Comparison of ENCODE assay signal across 16 mouse cellular contexts in the genomic region with DNA sequence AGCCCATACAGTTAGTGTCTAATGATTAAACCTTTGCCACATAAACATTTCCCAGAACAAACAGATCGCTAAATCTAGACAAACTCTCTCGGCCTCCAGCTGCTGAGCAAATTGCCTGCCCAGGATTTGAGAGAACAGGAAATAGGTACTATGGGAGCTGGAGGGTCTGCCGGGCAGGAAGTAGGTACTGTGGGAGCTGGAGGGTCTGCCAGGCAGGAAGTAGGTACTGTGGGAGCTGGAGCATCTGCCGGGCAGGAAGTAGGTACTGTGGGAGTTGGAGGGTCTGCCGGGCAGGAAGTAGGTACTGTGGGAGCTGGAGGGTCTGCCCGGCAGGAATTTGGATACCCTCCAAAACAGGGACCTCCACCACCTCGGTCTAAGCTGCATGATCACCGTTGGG.
"Had no signal": no experiment of that assay in that cellular context is flagged by ENCODE, and none has a peak within 500 bp of the region (broad histone marks: within the 10 kb centered on the region; RNA-seq: fewer than 3 reads in every experiment).

No protein-coding gene starts in this region.

- H3K4me3 ChIP-seq: limb, embryonic 12.5 days; limb, embryonic 15.5 days; liver, embryonic 12.5 days; liver, embryonic 15.5 days had no signal

- H3K27me3 ChIP-seq: limb, embryonic 12.5 days; limb, embryonic 15.5 days; liver, embryonic 12.5 days; liver, embryonic 15.5 days had no signal

- H3K27ac ChIP-seq: hindbrain, postnatal 0 days; limb, embryonic 12.5 days; limb, embryonic 15.5 days; liver, embryonic 12.5 days; liver, embryonic 15.5 days had no signal

- H3K9ac ChIP-seq: limb, embryonic 12.5 days; limb, embryonic 15.5 days; liver, embryonic 12.5 days; liver, embryonic 15.5 days had no signal

- DNase-seq: kidney, adult 11 months; kidney, adult 8-10 months; kidney, postnatal 36 days; left cerebral cortex, postnatal 4 days; lung, adult 2 months; lung, postnatal 36 days; midbrain, embryonic 14.5 days; thymus, postnatal 25 days had no signal

- ATAC-seq: hindbrain, postnatal 0 days; inflammation-experienced regulatory T-cells, adult 6 months; liver, embryonic 12.5 days; lung, postnatal 0 days had no signal

- H3K9me3 ChIP-seq: limb, embryonic 12.5 days; limb, embryonic 15.5 days; liver, embryonic 12.5 days; liver, embryonic 15.5 days had no signal

- H3K36me3 ChIP-seq: limb, embryonic 12.5 days; limb, embryonic 15.5 days; liver, embryonic 12.5 days; liver, embryonic 15.5 days had no signal

- H3K4me1 ChIP-seq: limb, embryonic 12.5 days; limb, embryonic 15.5 days; liver, embryonic 12.5 days had no signal

- H3K4me2 ChIP-seq: limb, embryonic 12.5 days; limb, embryonic 15.5 days; liver, embryonic 12.5 days; liver, embryonic 15.5 days; midbrain, embryonic 11.5 days had no signal
